14 mouse cellular contexts compared by ENCODE assay signal in the genomic region with DNA sequence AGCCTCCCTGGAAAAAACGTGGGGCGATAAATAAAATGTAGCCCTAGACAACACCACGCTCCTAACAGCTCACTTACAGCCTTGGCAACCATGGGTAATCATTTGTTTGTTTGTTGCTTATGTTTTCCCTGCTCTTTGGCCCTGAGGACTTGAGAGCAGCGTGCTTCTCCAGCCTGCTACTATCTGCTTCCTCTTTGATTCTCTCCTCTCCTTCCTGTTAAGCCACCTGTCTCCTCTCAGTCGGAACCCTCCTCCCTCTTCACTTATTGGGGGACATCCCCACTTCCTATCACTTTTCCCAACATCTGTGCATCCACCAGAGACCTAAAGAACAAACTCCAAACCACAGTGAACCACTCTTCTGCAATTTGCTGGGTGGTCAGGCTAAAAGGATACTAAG.
"Had no signal": no experiment of that assay in that cellular context is flagged by ENCODE, and none has a peak within 500 bp of the region (broad histone marks: within the 10 kb centered on the region; RNA-seq: fewer than 3 reads in every experiment).

No protein-coding gene starts in this region.

- DNase-seq: liver, embryonic 13.5 days; liver, postnatal 0 days; lung, postnatal 10 days; lung, postnatal 4 days; midbrain, embryonic 14.5 days; retina, postnatal 1 day; right cerebral cortex, adult 18-20 months; right cerebral cortex, postnatal 25 days; right cerebral cortex, postnatal 4 days; spleen, adult 18-20 months; thymus, adult 18-20 months; thymus, postnatal 14 days; thymus, postnatal 36 days had no signal

- ATAC-seq: liver, postnatal 0 days; midbrain, embryonic 16.5 days had no signal
